Mouse (Mus musculus) bone marrow macrophage, adult 2 months (primary cell): ENCODE measurements at regions not wholly inside any gene's neighbourhood (a gene's known extent, or its start where the extent isn't known, plus 50 kb on each side); places are given as distances from the start of the nearest gene placed in this dataset.

Experiments
- CTCF ChIP-seq: IDR thresholded peaks from 2 replicates; pipeline ENCODE4 v1.5.1; 2012; ENCODE audit warnings: low read depth, mild to moderate bottlenecking, low read length, moderate library complexity
- POLR2A ChIP-seq: IDR thresholded peaks from 2 replicates; pipeline ENCODE4 v1.6.1; 2012; ENCODE audit warnings: mild to moderate bottlenecking, low read depth, low read length, borderline replicate concordance

- TF ChIP-seq CTCF (no peak), POLR2A (no peak)
Observed at GRCm38 (mm10) chr13:44293736-44294416, 435.4 kb upstream of the Jarid2 start.
